ENCODE assay signal across 1 mouse cellular context in genomic region chr8:70698310-70699109, GRCm38 (mm10).
TF ChIP-seq lines count a peak whose summit lies in the region.

Gene Jund, plus strand, starts transcription at chr8:70698949.

TF ChIP-seq in CH12.LX, 34 proteins besides CTCF, POLR2A, EP300 and RAD21 (continued from another document):
- TF ChIP-seq MYC (IDR thresholded peaks at IDR 0.05; ENCODE audit: low read depth, low read length) (0 out of 2 replicates have a peak, but pooled peaks have one; percentile 43), JUND (conservative IDR thresholded peaks at IDR 0.05; ENCODE audit: low read depth, low read length) (peak; percentile 76; the same call in 1 of the 2 replicates), MAZ (IDR thresholded peaks at IDR 0.05; ENCODE audit: low read depth, low read length) (peak; percentile 61), ZC3H11A (IDR thresholded peaks at IDR 0.05; ENCODE audit: low read depth, low read length) (no peak), SMC3 (IDR thresholded peaks at IDR 0.05; ENCODE audit: low read depth, low read length) (no peak), IRF4 (IDR thresholded peaks at IDR 0.05; ENCODE audit: low read depth, low read length) (peak; percentile 55; the same call in 1 of the 2 replicates), RCOR1 (conservative IDR thresholded peaks at IDR 0.05; ENCODE audit: low read depth, low read length) (no peak), ZNF384 (IDR thresholded peaks at IDR 0.05; ENCODE audit: low read depth, low read length) (no peak), GABPA (IDR thresholded peaks at IDR 0.05; ENCODE audit: insufficient replicate concordance, low read depth, low read length) (no peak), JUN (IDR thresholded peaks at IDR 0.05; ENCODE audit: insufficient read depth, low read depth, low read length) (peak; percentile 95), E2F4 (IDR thresholded peaks at IDR 0.05; ENCODE audit: insufficient replicate concordance, low read depth, low read length) (no peak), USF2 (conservative IDR thresholded peaks at IDR 0.05; ENCODE audit: low read depth, low read length) (no peak), CHD1 (IDR thresholded peaks at IDR 0.05; ENCODE audit: low read depth, low read length) (no peak; the same call in 1 of the 2 replicates), MAFK (IDR thresholded peaks at IDR 0.05; ENCODE audit: insufficient replicate concordance, low read length) (no peak), POLR2AphosphoS2 (IDR thresholded peaks at IDR 0.05; ENCODE audit: low read depth, low read length) (peak; percentile 94), USF1 (IDR thresholded peaks at IDR 0.05; ENCODE audit: low read depth, low read length) (no peak; the same call in 1 of the 2 replicates), MEF2A (IDR thresholded peaks at IDR 0.05; ENCODE audit: borderline replicate concordance, low read depth, low read length) (peak; percentile 41; the same call in 1 of the 2 replicates), NELFE (IDR thresholded peaks at IDR 0.05; ENCODE audit: low read depth, low read length) (peak; percentile 99), ZMIZ1 (IDR thresholded peaks at IDR 0.05; ENCODE audit: low read depth, low read length) (peak; percentile 99), TBP (conservative IDR thresholded peaks at IDR 0.05; ENCODE audit: low read depth, low read length) (peak; percentile 92), PAX5 (IDR thresholded peaks at IDR 0.05; ENCODE audit: low read length) (no peak), UBTF (IDR thresholded peaks at IDR 0.05; ENCODE audit: low read depth, low read length) (no peak)
